Mouse (Mus musculus) embryonic facial prominence, embryonic 11.5 days (tissue): Measurements from ENCODE around the gene Dock1. TPM values are rescaled to one million over a fixed set of nuclear protein-coding genes. Genes with fewer than 3 reads are reported as not detected.

Source experiments
- ATAC-seq: fragments of 200-750 bp; cut with Nextera tagmentation; replicated peaks from 2 replicates; pipeline ENCODE4 v1.8.0; 2017; ENCODE audit warnings: low read depth; ENCODE audit not compliant: insufficient number of reproducible peaks, low FRiP score, low TSS enrichment
- DNase-seq: peaks from one replicate; pipeline ENCODE4 v3.0.0-alpha.2; 2015; ENCODE audit warnings: low spot score
- H3K27ac ChIP-seq: fragments of 300-500 bp; sonication (generic); replicated peaks from 2 replicates; pipeline ENCODE4 v1.5.1; 2014; ENCODE audit warnings: mild to moderate bottlenecking, low read depth, low read length, control low read depth
- H3K27me3 ChIP-seq: fragments of 300-500 bp; sonication (generic); 2 replicates; pipeline ENCODE4 v1.6.1; 2014; ENCODE audit warnings: mild to moderate bottlenecking, low read length, moderate library complexity, mixed read lengths; ENCODE audit not compliant: control insufficient read depth, insufficient read depth
- H3K36me3 ChIP-seq: fragments of 300-500 bp; sonication (generic); replicated peaks from 2 replicates; pipeline ENCODE4 v1.6.1; 2014; ENCODE audit warnings: low read depth, mild to moderate bottlenecking, low read length, moderate library complexity, mixed read lengths; ENCODE audit not compliant: control insufficient read depth, insufficient read depth
- H3K4me1 ChIP-seq: fragments of 300-500 bp; sonication (generic); 2 replicates; pipeline ENCODE4 v1.6.1; 2014; ENCODE audit warnings: low read length, mixed read lengths; ENCODE audit not compliant: control insufficient read depth, insufficient read depth
- H3K4me2 ChIP-seq: fragments of 300-500 bp; sonication (generic); 2 replicates; pipeline ENCODE4 v1.6.1; 2014; ENCODE audit warnings: low read depth, mild to moderate bottlenecking, control low read depth, low read length, moderate library complexity
- H3K4me3 ChIP-seq: fragments of 300-500 bp; sonication (generic); 2 replicates; pipeline ENCODE4 v1.5.1; 2014; ENCODE audit warnings: low read depth, low read length, control low read depth
- H3K9ac ChIP-seq: fragments of 300-500 bp; sonication (generic); replicated peaks from 2 replicates; pipeline ENCODE4 v1.6.1; 2014; ENCODE audit warnings: mild to moderate bottlenecking, control low read depth, low read length
- H3K9me3 ChIP-seq: fragments of 300-500 bp; sonication (generic); replicated peaks from 2 replicates; pipeline ENCODE4 v1.6.1; 2016; ENCODE audit warnings: mild to moderate bottlenecking, low read length, inconsistent platforms, mixed read lengths; ENCODE audit not compliant: control insufficient read depth
- WGBS: fragments of 180-500 bp; shearing (Covaris S2); extraction: QIAGEN DNeasy Blood & Tissue Kit; methylation state at CpG from one replicate; pipeline ENCODE4 v1.1.7; 2014; 5-methylcytosine and 5-hydroxymethylcytosine counted together
- polyA plus RNA-seq: library from polyadenylated mRNA; unstranded; fragments of >200 nt; fragmentation: Nextera tagmentation; extraction: Ambion mirVana; gene quantifications from 2 replicates; pipeline ENCODE4 v1.2.1, GENCODE M21; 2014

Dock1 gene
- polyA plus RNA-seq, 1 experiment from 2014 or later: 44.2 TPM

- H3K36me3 ChIP-seq: no peaks in the 10 kb centered on the region
- no peak for DNase-seq
- no peak overlapping the region for H3K27ac ChIP-seq
- H3K4me3 ChIP-seq: no peak overlapping the region
- no peak overlapping the region for H3K4me2 ChIP-seq
- no peaks in the 10 kb centered on the region for H3K9me3 ChIP-seq
- H3K9ac ChIP-seq: no peak overlapping the region
- H3K27me3 ChIP-seq: no peaks in the 10 kb centered on the region
- WGBS: 79% methylated on average over 3 of the region's 3 CpGs
- ATAC-seq: no peak
- no peaks in the 10 kb centered on the region for H3K4me1 ChIP-seq
These were observed 202.1 kb downstream of the Dock1 start for GRCm38 (mm10) chr7:134872511-134872910.

DNA sequence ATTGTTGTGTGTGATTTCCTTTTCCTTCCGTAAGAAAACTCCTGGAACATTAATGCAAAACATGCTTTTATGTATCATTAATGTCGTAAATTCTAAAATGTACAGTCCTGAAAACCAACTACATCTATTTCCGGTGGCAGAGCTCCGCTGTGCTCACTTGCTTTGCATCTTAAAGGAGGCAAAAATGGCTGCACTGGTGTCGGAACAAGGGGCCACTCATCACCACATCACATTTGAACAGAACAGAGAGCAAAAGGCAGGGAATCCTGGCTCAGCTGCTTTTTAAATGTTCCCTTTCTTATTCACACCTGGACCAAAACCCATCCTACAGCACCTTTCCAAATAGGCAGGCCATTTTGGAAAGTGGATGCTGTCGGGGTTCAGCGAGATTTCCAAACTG is 202.5 kb downstream of the Dock1 start:
- Histone ChIP-seq H3K4me1 (no peaks in the 10 kb centered on the region), H3K9me3 (no peaks in the 10 kb centered on the region), H3K4me2 (no peak overlapping the region), H3K27me3 (no peaks in the 10 kb centered on the region), H3K4me3 (no peak overlapping the region), H3K27ac (no peak overlapping the region), H3K36me3 (no peaks in the 10 kb centered on the region), H3K9ac (no peak overlapping the region)
- no peak for DNase-seq
- ATAC-seq: no peak
- WGBS: 90% methylated on average over 7 of the region's 7 CpGs

- Histone ChIP-seq H3K4me3 (no peak overlapping the region), H3K4me2 (no peak overlapping the region), H3K36me3 (no peaks in the 10 kb centered on the region), H3K27me3 (no peaks in the 10 kb centered on the region), H3K9ac (no peak overlapping the region), H3K9me3 (no peaks in the 10 kb centered on the region), H3K4me1 (no peaks in the 10 kb centered on the region), H3K27ac (no peak overlapping the region)
- WGBS: 62% methylated on average over 6 of the region's 6 CpGs
- DNase-seq: no peak
- no peak for ATAC-seq
These were observed 208.5 kb downstream of the Dock1 start for GRCm38 (mm10) chr7:134878985-134879384.

DNA sequence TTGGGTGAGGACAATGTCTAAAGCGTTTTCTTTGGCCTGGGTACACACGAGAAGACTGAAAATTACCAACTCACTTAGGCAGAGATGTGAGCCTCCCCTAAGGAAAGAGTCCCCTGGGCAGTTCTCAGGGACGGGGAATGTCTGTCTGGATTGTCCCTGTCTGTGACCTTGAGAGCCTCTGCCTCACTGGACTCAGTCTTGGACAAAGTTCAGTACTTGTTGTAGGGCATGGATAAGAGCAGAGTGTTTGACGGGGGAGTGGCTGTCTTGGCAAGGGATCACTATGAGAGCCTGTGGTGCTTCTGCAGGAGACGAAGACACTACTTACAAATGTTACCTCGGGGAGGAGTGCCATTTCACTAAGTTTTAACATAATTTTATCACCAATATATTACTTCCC is 210.0 kb downstream of the Dock1 start:
- no peaks in the 10 kb centered on the region for H3K27me3 ChIP-seq
- no peaks in the 10 kb centered on the region for H3K4me1 ChIP-seq
- no peak overlapping the region for H3K4me3 ChIP-seq
- no peak overlapping the region for H3K27ac ChIP-seq
- DNase-seq (no peak), ATAC-seq (no peak)
- H3K36me3 ChIP-seq: no peaks in the 10 kb centered on the region
- WGBS: 73% methylated on average over 6 of the region's 6 CpGs
- H3K4me2 ChIP-seq: no peak overlapping the region
- H3K9me3 ChIP-seq: no peaks in the 10 kb centered on the region
- H3K9ac ChIP-seq: no peak overlapping the region

DNA sequence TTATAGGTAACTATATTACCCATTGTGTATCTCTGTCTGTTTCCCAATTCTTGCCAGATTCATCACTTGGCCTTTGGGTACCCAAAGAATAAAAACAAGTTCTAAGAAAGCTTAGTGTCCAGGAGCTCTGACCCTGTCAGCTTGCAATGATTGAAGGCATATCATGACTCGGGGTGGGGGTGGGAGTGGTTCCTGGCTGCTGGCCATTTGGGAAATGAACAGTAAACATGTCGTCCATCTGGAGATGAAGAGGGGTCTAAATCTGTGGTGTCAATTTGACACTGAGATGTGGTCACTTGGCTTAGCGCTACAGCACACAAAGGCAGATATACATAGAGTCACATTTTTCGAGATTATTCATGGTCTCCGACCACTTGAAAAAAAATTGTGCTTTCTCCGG is 213.1 kb downstream of the Dock1 start:
- Histone ChIP-seq H3K9me3 (no peaks in the 10 kb centered on the region), H3K9ac (no peak overlapping the region), H3K27me3 (no peaks in the 10 kb centered on the region), H3K27ac (no peak overlapping the region), H3K4me2 (no peak overlapping the region), H3K4me3 (no peak overlapping the region), H3K4me1 (no peaks in the 10 kb centered on the region), H3K36me3 (no peaks in the 10 kb centered on the region)
- DNase-seq (no peak), ATAC-seq (no peak)
- 79% methylated on average over 6 of the region's 6 CpGs for WGBS

GRCm38 (mm10) chr7:134892449-134892871 is 222.0 kb downstream of the Dock1 start:
- WGBS: 86% methylated on average over 13 of the region's 13 CpGs
- Histone ChIP-seq H3K27ac (no peak overlapping the region), H3K4me3 (no peak overlapping the region), H3K4me1 (no peaks in the 10 kb centered on the region), H3K4me2 (no peak overlapping the region), H3K9ac (no peak overlapping the region), H3K9me3 (no peaks in the 10 kb centered on the region), H3K27me3 (no peaks in the 10 kb centered on the region), H3K36me3 (no peaks in the 10 kb centered on the region)
- DNase-seq (no peak), ATAC-seq (no peak)

DNA sequence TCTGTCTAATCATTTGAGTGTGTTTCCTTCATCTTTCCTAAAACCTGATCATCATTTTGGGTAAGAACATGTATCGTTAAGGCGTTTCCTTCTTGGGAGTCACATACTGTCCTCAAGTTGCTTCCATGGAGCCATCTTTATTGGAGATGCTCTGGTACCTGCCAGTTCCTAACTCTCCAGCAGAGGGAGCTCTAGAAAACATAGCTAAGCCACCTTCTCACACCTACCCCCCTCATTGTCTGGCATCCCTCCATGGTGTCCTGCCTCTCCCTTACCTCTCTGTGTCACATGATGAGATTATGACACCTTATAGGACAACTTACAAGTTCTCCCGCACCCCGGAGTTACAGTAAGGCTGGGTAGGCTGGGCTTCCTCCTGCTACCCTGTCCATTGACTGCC is 222.5 kb downstream of the Dock1 start:
- no peak overlapping the region for H3K9ac ChIP-seq
- H3K4me2 ChIP-seq: no peak overlapping the region
- no peak overlapping the region for H3K4me3 ChIP-seq
- DNase-seq (peak; percentile 36), ATAC-seq (no peak)
- no peaks in the 10 kb centered on the region for H3K4me1 ChIP-seq
- H3K9me3 ChIP-seq: no peaks in the 10 kb centered on the region
- 90% methylated on average over 4 of the region's 4 CpGs for WGBS
- H3K27me3 ChIP-seq: no peaks in the 10 kb centered on the region
- no peak overlapping the region for H3K27ac ChIP-seq
- no peaks in the 10 kb centered on the region for H3K36me3 ChIP-seq

DNA sequence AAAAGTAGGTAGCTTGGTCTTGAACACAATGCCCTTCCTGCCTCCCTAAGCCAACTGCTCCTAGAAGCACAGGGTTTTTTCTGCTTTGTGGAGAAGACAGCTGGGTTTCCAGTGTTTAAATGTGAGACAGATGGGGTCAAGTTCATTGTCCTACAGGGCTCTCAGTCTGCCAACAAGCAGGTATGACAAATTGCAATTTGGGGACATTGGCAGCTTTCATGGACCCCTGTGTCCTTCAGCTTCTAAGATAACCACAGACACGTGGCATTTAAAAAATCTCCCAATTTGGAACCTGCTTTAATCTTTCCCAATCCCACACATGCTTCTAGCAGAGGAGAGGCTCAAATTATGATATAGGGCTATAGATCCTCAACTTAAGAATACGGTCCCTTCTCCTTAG is 224.2 kb downstream of the Dock1 start:
- H3K36me3 ChIP-seq: no peaks in the 10 kb centered on the region
- H3K4me1 ChIP-seq: no peaks in the 10 kb centered on the region
- H3K9ac ChIP-seq: no peak overlapping the region
- no peak for DNase-seq
- H3K4me2 ChIP-seq: no peak overlapping the region
- H3K27ac ChIP-seq: no peak overlapping the region
- 76% methylated on average over 2 of the region's 2 CpGs for WGBS
- H3K4me3 ChIP-seq: no peak overlapping the region
- ATAC-seq: no peak
- no peaks in the 10 kb centered on the region for H3K9me3 ChIP-seq
- no peaks in the 10 kb centered on the region for H3K27me3 ChIP-seq
